Mouse (Mus musculus): Measurements from ENCODE around the gene Cluh. TPM values are rescaled to one million over a fixed set of nuclear protein-coding genes. Genes with fewer than 3 reads are reported as not detected.

Gene Cluh
- polyA plus RNA-seq (2012; rRNA removed) = 44.8 and 48.8 TPM in 2 replicates
- polyA plus RNA-seq (2014; fragmentation: Nextera tagmentation; extraction: Ambion mirVana) = 21.3 and 21.7 TPM in 2 replicates

GRCm38 (mm10) chr11:74649095-74649646 is at the start of gene Cluh:
Cluh (plus strand) TSS chr11:74649495.
- 0 out of 2 replicates have a peak, but pooled peaks cover 4% of the 10 kb centered on the region for H3K36me3 ChIP-seq (ENCODE audit: control insufficient read depth, insufficient read depth, low read length)
- H3K27ac ChIP-seq (replicated peaks; ENCODE audit: low read depth, low read length) = peak within 1 kb of the TSS; percentile 55; the same call in 1 of the 2 replicates
- H3K9ac ChIP-seq (ENCODE audit: low read depth, low read length, severe bottlenecking) = peak within 1 kb of the TSS; percentile 86
- peak within 1 kb of the TSS; percentile 88 for H3K4me2 ChIP-seq (replicated peaks; ENCODE audit: low read depth, low read length, severe bottlenecking)
- DNase-seq (ENCODE audit: low spot score) (peak; percentile 92), ATAC-seq (ENCODE audit: low FRiP score, low read depth) (peak; percentile 94)
- TF ChIP-seq POLR2A (IDR thresholded peaks at IDR 0.05; ENCODE audit: borderline replicate concordance, extremely low read depth, insufficient read depth, insufficient read length) = no peak
- H3K4me3 ChIP-seq (replicated peaks; ENCODE audit: low read length) = peak within 1 kb of the TSS; percentile 96
- no peaks in the 10 kb centered on the region for H3K27me3 ChIP-seq (ENCODE audit: control insufficient read depth, insufficient read depth, low read length)
- WGBS = under 1% methylated on average over 39 of the region's 58 CpGs
- peaks cover 13% of the 10 kb centered on the region for H3K4me1 ChIP-seq (ENCODE audit: control insufficient read depth, insufficient read depth, low read length)
- H3K9me3 ChIP-seq (ENCODE audit: control insufficient read depth, low read length) = no peaks in the 10 kb centered on the region

- 88% methylated on average over 1 of the region's 1 CpGs for WGBS
- Histone ChIP-seq H3K27me3 (ENCODE audit: control insufficient read depth, insufficient read depth, low read length) (no peaks in the 10 kb centered on the region), H3K4me2 (replicated peaks; ENCODE audit: low read depth, low read length, severe bottlenecking) (no peak overlapping the region), H3K4me3 (replicated peaks; ENCODE audit: low read length) (no peak overlapping the region), H3K4me1 (ENCODE audit: control insufficient read depth, insufficient read depth, low read length) (no peaks in the 10 kb centered on the region), H3K9me3 (ENCODE audit: control insufficient read depth, low read length) (no peaks in the 10 kb centered on the region), H3K9ac (ENCODE audit: low read depth, low read length, severe bottlenecking) (no peak overlapping the region), H3K27ac (replicated peaks; ENCODE audit: low read depth, low read length) (no peak overlapping the region), H3K36me3 (ENCODE audit: control insufficient read depth, insufficient read depth, low read length) (no peaks in the 10 kb centered on the region)
- no peak for TF ChIP-seq POLR2A (IDR thresholded peaks at IDR 0.05; ENCODE audit: borderline replicate concordance, extremely low read depth, insufficient read depth, insufficient read length)
- DNase-seq (ENCODE audit: low spot score) = no peak
- no peak for ATAC-seq (ENCODE audit: low FRiP score, low read depth)
Measured at GRCm38 (mm10) chr11:74602286-74602685, 47.0 kb upstream of the Cluh start.

- WGBS = 29% methylated on average over 5 of the region's 5 CpGs
- no peak for TF ChIP-seq POLR2A (IDR thresholded peaks at IDR 0.05; ENCODE audit: borderline replicate concordance, extremely low read depth, insufficient read depth, insufficient read length)
Measured at GRCm38 (mm10) chr11:74610068-74610467, 39.2 kb upstream of the Cluh start.

DNA sequence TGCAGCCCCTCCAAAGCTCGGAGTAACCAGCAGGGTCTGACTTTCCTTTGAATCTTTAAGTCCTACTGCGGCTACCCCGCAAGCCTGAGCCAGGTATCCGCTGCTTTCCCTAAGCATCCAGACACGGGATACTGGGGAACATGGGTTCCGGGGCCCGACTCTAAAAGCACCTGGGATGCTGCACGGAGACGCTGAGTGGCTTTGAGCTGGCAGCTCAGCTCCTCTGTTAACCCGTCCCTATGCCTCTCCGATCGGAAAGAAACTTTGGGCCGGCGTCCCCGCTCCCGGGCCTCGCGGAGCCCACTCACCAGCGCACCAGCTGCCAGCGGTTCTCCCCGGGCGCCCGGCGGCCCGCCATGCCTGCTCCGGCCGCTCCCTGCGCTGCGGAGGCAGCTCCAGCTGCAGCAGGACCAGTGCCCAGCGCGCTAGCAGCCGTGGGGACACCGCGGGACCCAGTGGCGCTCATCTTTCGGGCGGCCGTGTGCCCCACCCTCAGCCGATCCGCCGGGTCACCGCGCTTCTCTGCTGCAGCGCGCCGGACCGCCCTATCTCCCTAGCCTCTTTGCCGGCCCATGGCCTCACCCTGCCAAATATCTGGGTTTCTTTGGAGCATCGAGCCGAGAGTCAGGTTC is 38.6 kb upstream of the Cluh start, which contains the start of gene Rap1gap2:
Gene Rap1gap2 (minus strand): TSS at position 371 of the 632 bp plus-strand sequence.
- H3K27me3 ChIP-seq (ENCODE audit: control insufficient read depth, insufficient read depth, low read length) = peaks cover 24% of the 10 kb centered on the region
- DNase-seq (ENCODE audit: low spot score) = no peak
- WGBS = 2% methylated on average over 48 of the region's 50 CpGs

More at GRCm38 (mm10) chr11:74610068-74610467, 39.2 kb upstream of the Cluh start:
- Histone ChIP-seq H3K27me3 (ENCODE audit: control insufficient read depth, insufficient read depth, low read length) (peaks cover 24% of the 10 kb centered on the region), H3K9me3 (ENCODE audit: control insufficient read depth, low read length) (no peaks in the 10 kb centered on the region), H3K36me3 (ENCODE audit: control insufficient read depth, insufficient read depth, low read length) (no peaks in the 10 kb centered on the region), H3K4me2 (replicated peaks; ENCODE audit: low read depth, low read length, severe bottlenecking) (no peak overlapping the region), H3K9ac (ENCODE audit: low read depth, low read length, severe bottlenecking) (no peak overlapping the region), H3K4me3 (replicated peaks; ENCODE audit: low read length) (no peak overlapping the region), H3K27ac (replicated peaks; ENCODE audit: low read depth, low read length) (no peak overlapping the region), H3K4me1 (ENCODE audit: control insufficient read depth, insufficient read depth, low read length) (no peaks in the 10 kb centered on the region)
- no peak for ATAC-seq (ENCODE audit: low FRiP score, low read depth)
- DNase-seq (ENCODE audit: low spot score) = no peak

DNA sequence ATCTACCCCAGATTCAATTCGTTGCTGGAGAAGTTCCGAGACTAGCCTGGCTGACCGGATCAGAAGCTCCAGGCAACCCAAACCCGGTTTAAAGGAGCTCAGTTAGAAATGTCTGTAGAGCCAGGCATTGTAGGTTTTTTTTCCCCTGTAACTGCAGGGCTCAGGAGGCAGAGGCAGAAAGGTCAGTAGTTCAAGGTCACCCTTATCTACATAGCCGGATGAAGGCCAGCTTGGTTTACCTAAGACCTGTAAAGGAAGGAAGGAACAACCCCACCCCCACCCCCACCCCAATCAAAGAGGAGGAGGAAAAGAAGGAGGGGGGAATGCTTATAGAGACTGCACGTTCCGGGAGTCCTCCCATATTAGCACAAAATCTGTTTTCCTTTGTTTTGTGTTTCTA is 37.9 kb upstream of the Cluh start:
- no peaks in the 10 kb centered on the region for H3K36me3 ChIP-seq (ENCODE audit: control insufficient read depth, insufficient read depth, low read length)
- no peak for DNase-seq (ENCODE audit: low spot score)
- no peak overlapping the region for H3K4me3 ChIP-seq (replicated peaks; ENCODE audit: low read length)
- H3K27me3 ChIP-seq (ENCODE audit: control insufficient read depth, insufficient read depth, low read length) = peaks cover 24% of the 10 kb centered on the region
- H3K4me1 ChIP-seq (ENCODE audit: control insufficient read depth, insufficient read depth, low read length) = no peaks in the 10 kb centered on the region
- H3K9me3 ChIP-seq (ENCODE audit: control insufficient read depth, low read length) = no peaks in the 10 kb centered on the region
- H3K27ac ChIP-seq (replicated peaks; ENCODE audit: low read depth, low read length) = no peak overlapping the region
- no peak for ATAC-seq (ENCODE audit: low FRiP score, low read depth)
- no peak for TF ChIP-seq POLR2A (IDR thresholded peaks at IDR 0.05; ENCODE audit: borderline replicate concordance, extremely low read depth, insufficient read depth, insufficient read length)
- H3K9ac ChIP-seq (ENCODE audit: low read depth, low read length, severe bottlenecking) = no peak overlapping the region
- WGBS = 17% methylated on average over 7 of the region's 7 CpGs
- H3K4me2 ChIP-seq (replicated peaks; ENCODE audit: low read depth, low read length, severe bottlenecking) = no peak overlapping the region

More for the DNA sequence above, 38.6 kb upstream of the Cluh start, which contains the start of gene Rap1gap2:
- no peak for TF ChIP-seq POLR2A (IDR thresholded peaks at IDR 0.05; ENCODE audit: borderline replicate concordance, extremely low read depth, insufficient read depth, insufficient read length)
- H3K4me3 ChIP-seq (replicated peaks; ENCODE audit: low read length) = peak within 1 kb of the TSS; percentile 26
- H3K27ac ChIP-seq (replicated peaks; ENCODE audit: low read depth, low read length) = no peak within 1 kb of the TSS
- H3K9ac ChIP-seq (ENCODE audit: low read depth, low read length, severe bottlenecking) = no peak within 1 kb of the TSS
- peak within 1 kb of the TSS; percentile 38 for H3K4me2 ChIP-seq (replicated peaks; ENCODE audit: low read depth, low read length, severe bottlenecking)
- no peak for ATAC-seq (ENCODE audit: low FRiP score, low read depth)
- H3K9me3 ChIP-seq (ENCODE audit: control insufficient read depth, low read length) = no peaks in the 10 kb centered on the region
- no peaks in the 10 kb centered on the region for H3K36me3 ChIP-seq (ENCODE audit: control insufficient read depth, insufficient read depth, low read length)
- H3K4me1 ChIP-seq (ENCODE audit: control insufficient read depth, insufficient read depth, low read length) = no peaks in the 10 kb centered on the region
